Mouse (Mus musculus): ENCODE data around the gene Plekho1.
"Not testable (repeated sequence)": the region's sequence is repeated elsewhere in the genome, so short reads cannot be mapped to it uniquely, and the experiment has no call there.

The Plekho1 gene

DNA sequence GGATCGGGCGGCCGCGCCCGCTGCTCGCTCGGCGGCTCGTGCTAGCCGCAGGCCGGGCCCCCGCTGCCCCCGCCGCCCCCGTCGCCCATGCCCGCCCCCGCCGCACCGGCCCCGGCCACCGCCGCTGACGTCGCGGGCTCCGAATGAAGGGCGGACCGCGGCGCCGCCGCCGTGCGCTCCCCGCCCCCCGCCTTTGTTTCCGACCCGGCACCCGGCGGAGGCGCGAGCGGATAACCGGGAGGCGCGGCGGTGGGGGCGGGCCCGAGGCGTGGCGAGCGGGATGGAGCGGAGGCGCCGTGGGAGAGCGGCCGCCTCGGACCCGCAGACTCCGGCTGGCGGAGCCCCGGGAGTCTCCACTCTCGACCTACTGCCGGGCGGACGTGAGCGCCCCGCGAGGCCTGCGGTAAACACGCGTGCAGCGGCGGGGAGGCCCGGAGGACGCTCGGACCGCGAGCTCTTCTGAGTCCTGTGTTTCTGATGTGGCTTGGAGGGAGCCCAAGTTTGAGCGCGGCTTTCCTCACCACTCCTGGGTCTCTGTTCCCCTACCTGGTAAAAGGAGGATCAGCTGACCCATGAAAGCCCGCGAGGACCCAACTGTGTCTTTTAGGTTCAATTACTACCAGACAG, at the start of gene Plekho1:
TSS of gene Plekho1 (minus strand) at position 200 of the 627 bp plus-strand sequence.
- in situ Hi-C loops (cut with MseI, MboI) = no loop called here

DNA sequence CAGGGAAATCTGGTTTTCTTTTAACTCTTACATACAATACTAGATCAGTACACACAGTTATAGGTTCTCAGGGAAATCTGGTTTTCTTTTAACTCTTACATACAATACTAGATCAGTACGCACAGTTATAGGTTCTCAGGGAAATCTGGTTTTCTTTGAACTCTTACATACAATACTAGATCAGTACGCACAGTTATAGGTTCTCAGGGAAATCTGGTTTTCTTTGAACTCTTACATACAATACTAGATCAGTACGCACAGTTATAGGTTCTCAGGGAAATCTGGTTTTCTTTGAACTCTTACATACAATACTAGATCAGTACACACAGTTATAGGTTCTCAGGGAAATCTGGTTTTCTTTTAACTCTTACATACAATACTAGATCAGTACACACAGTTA, 48.8 kb upstream of the Plekho1 start:
- in situ Hi-C loops (cut with MseI, MboI) = not testable (repeated sequence)

DNA sequence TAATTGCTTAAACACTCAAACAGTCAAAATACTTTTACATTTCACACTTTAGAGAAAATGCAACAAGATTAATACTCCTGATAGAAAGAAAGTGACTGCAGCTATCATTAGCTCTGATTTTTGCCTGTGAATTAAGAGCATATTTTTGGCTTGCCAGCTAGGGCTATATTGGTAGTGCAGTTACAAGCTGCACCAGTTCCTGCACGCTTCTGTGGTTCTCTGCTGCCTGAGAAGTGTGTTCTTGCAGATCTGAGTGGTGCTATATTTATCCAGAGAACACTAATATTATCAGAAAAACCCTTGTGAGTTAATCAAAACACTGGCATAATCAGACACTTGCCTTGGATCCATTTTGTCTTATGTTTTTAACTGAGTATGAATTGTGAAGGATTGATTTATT, 47.3 kb upstream of the Plekho1 start:
- in situ Hi-C loops (cut with MseI, MboI) = no loop called here

DNA sequence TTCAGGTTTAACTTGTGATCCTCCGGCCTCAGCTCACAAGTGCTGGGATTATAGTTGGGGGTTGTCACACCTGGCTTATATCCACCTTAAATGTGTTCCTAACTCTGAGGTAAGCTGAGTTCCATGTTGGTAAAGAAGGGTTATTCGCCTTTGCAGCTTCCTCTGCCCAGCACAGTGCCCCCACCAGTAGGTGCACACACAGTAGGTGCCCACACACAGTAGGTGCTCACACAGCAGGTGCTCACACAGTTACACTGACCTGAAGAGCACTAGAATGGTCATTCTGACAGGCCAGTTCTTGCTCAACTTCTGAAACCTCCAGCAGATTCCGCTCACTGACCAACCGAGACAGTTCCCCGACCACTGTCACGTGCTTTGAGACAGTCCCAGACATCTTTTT, 45.3 kb upstream of the Plekho1 start:
- in situ Hi-C loops (cut with MseI, MboI) = no loop called here

DNA sequence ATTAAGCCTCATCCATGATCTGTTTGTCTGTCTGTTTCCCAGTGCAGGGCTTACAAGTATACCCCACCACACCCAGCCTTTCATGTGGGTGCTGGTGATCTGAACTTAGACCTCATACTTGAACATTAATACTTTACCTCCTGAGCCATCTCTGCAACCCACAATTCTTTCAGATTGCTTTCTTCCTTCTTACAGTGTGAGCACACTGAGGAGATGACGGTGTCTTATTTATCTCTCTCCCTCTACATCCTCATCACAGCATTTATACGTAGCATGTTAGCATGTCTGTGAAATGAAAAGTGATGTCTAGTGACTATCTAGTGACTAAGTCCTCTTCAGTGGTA, 44.8 kb upstream of the Plekho1 start:
- in situ Hi-C loops (cut with MseI, MboI) = no loop called here

DNA sequence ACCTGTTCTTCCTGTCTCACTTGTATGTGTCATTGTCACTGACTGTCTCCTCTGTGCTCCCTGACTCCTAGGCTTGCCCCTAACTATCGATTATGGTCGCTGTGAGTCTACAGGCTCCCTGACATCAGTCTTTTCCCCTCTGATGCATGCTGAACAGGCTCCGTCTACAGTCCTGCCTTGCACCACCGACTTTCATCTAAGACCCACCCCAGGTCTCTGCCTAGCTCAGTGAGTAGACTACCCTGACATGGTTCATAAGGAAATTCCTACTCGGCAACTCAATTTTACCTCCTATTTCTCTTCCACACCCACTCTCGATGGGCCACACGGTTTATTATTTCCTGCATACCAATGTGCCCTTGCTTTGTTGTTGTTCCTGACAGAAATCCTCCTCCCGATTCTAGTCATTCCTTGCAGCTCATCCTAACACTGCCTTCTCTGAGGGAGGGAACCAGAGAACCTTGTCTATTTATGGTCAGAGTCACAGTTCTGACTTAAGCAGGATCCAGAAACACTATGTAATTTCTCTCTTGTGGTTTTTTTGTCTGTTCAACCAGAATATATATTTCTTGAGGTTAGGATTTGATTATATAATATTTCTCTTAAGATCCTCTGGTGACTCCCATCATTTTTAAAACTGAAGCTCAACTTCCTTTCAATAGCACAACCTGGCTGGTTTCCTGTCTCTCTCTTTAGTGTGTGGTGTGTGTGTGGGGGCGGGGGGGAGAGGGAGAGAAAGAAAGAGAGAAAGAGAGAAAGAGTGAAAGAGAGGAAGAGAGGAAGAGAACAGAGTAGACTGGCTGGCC, 44.3 kb upstream of the Plekho1 start:
- in situ Hi-C loops (cut with MseI, MboI) = no loop called here

DNA sequence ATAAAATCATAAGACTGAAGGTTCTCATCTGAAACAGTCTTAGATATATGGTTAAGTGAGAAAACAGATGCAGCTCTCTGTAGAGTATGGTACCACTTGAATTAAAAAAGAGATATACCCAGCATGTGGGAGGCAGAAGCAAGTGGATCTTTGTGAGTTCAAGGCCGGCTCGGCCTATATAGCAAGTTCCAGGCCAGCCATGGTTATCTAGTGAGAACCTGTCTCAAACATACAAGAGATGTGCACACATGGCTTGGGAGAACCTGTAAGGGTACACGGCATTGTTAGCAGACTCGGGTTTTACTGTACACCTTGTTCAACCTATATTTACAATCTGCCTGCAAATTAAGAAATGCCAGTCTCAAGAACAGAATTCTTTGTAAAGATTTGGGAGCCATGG, 43.0 kb upstream of the Plekho1 start:
- in situ Hi-C loops (cut with MseI, MboI) = no loop called here

DNA sequence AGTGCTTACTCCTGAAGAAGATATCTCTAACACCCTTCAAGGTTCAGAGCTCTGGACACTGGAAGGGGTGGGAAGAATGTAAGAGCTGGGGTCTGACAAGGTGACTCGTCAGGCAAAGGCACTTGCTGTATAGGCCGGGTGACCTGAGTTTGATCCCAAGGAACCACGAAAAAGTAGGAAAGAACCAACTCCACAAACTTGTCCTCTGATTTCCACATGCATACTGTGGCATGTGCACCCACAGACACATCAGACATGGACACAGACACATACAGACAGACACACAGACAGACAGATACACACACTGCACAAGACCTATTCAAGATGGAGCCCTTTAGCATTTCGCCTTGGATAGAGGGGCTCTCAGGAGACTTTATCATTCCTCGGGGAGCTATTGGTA, 42.4 kb upstream of the Plekho1 start:
- in situ Hi-C loops (cut with MseI, MboI) = no loop called here

DNA sequence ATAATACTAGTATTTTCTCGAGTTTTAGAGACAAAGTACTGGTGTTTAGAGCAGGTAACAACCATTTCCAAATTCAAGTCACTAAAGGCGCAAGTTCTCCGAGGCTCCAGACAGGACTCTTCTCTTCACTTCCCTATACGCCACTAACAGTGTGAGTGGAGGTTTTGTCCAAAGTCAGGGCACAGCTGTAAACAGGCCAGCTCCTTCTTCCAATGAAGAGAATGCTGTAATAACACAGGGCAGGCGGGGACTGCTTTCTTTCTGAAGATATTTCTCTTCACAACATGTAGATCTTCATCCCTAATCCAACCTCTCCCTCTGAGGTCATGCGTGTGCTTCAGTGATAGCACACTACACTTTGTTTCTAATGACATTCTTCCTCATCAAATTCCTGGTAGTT, 41.0 kb upstream of the Plekho1 start:
- in situ Hi-C loops (cut with MseI, MboI) = no loop called here

DNA sequence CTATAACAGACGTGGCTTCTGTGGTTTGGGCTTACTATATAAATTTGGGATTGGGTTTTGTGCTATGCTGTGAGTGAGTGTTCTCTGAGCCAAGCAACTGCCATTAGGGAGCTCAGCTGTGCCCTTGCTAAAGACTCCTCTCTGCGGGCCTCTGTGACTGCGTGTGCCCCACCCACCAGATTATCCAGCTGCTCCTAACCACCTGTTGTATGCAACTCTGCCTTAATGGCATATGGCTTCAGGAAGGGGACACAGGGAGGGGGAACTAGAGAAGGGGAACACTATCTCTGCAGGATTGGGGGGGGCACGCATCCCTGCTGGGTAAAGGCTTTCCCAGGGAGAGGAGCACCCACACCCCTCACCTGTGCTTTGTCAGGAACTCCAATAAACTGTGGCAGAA, 37.2 kb upstream of the Plekho1 start:
- in situ Hi-C loops (cut with MseI, MboI) = no loop called here

DNA sequence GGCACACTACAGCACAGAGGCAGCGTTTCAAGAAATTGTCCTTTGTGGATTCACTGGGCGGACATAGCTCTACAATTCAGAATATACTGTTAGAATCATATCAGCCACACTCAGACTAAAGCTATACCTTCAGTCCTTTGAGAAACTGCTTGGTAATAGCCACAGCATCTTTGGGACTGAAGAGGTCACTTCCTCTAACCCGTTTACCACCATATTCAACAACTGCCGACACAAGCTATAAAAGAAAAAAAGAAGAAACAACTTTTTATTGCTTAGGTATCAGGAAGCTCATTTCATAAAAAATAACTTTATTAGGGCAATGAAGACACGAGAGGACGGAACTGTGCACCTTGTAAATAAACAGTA, 36.8 kb upstream of the Plekho1 start:
- in situ Hi-C loops (cut with MseI, MboI) = no loop called here

DNA sequence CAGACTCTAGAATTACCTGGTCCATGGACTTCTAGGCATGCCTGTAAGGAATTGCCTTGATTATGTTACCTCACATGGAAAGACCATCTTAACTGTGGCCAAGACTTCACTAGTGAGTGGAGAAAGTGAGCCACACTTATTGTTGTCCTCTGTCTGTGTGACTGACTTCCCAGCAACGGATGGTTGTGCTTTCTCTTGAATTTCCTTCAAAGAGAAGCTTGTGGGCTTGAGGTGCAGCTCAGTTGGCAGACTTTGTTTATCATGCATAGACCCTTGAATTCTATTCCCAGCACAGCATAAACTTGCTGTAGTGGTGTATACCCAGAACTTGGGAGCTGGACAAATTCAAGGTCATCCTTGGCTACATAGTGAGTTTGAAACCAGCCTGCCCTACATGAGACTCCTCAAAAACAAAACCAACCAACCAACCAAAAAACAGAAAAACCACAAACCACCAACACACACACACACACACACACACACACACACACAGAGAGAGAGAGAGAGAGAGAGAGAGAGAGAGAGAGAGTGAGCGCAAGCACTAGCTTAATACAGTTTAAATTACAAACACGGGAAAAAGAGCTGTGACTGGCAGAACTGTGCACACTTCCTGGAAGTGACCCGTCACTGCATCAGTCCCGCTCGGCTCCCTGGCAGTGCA, 36.3 kb upstream of the Plekho1 start:
- in situ Hi-C loops (cut with MseI, MboI) = no loop called here

DNA sequence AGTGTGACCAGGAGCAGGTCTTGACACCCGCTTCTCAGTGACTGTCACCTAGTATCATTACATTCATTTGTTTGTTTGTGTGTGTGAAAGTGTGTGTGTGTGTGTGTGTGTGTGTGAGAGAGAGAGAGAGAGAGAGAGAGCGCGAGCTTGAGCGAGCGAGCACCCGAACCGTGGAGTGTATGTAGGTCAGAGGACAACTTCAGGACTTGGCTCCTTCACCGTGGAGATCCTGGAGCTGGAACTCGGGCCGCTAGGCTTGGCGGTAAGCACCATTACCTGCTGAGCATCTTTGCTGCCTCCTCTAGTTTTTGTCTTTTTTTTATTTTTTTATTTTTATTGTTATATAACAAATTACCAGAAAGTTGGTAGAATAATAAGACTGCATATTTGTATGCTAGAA, 34.0 kb upstream of the Plekho1 start:
- in situ Hi-C loops (cut with MseI, MboI) = no loop called here

DNA sequence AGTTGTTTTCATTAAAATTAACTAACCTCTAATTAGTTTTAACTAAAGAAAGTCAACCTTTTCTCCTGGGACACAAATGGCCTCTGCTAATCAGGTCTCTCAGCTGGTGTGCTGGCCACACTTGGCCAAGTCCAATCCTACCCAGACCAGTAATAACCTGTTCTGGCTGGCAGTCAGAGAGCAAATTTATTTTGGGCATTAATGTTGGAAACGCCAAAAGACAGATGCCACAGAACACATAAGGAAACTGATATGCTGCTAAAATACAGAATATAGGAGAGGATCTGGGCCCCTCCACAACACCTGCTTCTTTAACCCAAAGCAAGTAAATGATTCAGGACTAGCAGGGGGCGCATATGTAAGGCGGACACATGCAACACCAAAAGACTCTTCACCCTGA, 33.5 kb upstream of the Plekho1 start:
- in situ Hi-C loops (cut with MseI, MboI) = no loop called here

DNA sequence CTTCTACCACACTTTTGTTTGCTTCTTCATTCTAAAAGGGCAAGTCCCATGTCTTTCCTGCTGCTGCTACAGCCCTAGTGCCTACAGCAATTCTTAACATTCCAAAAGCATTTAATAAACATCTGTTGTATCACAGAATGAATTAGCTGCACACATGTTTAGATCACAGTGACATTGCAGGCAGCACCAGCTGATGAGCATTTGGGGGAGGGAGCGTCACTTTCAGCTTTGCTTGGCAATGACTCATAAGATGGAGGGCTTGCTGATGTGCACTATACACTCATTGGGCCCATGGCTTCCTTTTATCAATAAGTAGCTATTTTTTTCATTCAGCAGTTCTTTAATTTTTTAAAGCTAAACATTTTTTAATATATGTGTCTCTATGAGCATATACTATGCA, 32.1 kb upstream of the Plekho1 start:
- in situ Hi-C loops (cut with MseI, MboI) = no loop called here

DNA sequence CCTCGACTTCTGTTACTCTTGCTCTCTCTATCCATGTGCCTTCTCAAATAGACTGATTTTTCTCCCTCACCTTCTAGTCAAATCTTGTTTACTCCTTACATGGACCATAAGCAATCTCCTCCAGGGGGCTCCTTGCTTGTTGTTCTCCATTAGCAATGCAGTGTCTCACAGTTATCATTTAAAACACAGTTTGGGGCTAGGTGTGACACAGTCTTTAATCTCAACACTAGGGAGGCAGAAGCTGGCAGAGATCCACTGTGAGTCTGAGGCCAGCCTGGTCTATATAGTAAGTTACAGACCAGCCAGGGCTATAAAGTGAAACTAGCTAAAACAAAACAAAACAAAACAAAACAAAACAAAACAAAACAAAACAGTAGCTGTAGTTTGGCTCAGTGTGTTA, 31.3 kb upstream of the Plekho1 start:
- in situ Hi-C loops (cut with MseI, MboI) = no loop called here

DNA sequence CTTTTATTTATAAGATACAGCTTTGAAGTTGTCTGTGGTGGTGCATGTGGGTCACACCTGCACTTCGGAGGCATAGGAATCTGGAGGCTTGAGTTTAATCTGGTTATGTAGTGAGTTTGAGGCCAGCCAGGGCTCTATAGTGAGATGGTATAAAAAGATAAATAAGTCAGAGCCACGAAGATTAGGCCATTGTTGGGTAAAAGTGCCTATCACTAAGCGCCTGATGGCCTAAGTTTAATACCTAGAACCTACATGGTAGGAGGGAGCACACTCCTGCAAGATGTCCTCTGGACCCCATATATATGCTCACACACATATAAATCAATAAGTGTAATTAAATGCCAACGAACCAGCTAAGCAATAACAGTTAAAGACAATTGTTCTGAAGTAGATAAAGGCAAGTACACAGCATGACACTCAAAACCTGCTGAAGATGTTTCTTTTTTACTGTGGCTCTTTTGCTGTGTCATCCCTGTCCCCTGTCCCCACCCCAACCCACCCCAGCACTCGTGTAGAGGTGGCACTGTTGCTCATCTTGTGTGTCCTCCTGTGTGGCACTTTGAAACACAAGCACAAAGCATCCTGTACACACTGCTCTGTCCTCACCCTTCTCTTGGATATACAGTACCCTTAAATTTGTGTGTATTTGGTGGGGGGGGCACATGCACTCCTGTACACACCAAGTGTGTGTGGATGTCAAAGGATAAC, 25.8 kb upstream of the Plekho1 start:
- in situ Hi-C loops (cut with MseI, MboI) = no loop called here

DNA sequence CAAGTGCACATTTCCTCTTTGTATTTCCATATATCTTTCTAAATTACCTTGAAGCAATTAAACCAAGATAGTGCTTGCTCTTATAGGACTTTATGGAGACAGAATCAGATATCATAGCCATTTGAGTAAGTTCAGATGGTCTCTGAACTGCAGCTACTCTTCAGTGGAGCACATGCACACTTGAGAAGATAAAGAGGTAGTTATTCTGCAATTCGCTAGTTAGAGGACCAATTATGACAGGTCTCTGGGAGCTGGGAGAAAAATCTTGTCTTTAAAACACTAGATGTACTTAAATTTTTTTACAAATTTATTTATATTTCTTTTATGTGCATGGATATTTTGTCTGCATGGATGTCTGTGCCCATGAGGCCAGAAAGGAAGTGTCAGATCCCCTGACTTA, 24.9 kb upstream of the Plekho1 start:
- in situ Hi-C loops (cut with MseI, MboI) = no loop called here

DNA sequence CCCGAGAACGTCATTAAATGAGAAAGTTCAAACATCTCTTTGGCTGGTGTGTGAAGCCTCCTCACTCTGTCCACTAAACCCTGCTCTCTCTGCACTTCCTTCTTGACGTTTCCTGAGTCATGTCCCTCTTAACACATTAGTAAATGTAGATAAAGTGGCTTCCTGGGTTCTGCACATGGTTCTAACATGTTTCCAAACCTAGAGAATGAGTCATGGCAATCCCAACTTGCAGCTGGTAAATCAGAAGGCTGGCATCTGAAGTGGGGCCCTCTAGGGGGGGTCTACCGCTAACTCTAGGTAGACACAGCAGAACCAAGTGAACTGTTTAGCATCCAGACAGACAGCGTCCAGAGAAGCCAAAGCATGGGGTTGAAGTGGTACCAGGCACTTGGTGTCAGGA, 21.7 kb upstream of the Plekho1 start:
- in situ Hi-C loops (cut with MseI, MboI) = no loop called here

DNA sequence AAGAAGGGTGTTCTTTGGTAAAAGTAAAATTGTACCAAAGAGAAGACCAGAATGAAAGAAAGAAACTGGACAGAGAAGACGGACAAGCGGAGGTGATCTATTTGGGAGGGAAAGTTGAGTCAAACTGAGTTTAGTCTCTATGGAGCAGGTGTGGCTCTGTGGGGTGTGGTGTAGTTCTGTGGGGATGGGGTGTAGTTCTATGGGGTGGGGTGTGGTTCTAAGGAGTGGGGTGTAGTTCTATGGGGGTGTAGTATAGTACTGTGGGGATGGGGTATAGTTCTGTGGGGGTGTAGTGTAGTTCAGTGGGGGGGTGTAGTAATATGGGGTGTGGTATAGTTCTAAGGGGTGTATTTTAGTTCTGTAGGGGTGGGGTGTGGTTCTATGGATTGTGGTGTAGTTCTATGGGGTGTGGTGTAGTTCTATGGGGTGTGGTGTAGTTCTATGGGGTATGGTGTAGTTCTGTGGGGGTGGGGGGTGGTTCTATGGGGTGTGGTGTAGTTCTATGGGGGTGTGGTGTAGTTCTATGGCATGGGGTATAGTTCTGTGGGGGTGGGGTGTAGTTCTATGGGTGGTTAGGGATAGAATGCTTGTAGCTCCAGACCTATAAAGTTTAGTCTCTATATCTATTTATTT, 20.6 kb upstream of the Plekho1 start:
- in situ Hi-C loops (cut with MseI, MboI) = no loop called here

DNA sequence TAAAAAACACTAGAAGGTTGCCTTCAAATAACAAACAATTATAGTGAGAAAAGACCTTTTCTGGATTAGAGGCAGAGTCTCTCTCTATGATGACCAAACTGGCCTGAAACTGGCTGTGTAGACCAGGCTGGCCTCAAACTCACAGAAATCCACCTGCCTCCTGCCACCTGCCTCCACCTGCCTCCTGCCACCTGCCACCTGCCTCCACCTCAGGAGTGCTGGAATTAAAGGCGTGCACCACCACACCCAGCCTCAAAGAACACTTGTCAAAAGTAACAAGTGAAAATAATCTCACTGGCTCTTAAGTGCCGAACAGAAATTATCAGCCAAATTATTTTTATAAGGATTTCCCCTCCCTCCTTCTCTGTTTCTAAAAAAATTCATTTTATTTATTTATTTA, 19.9 kb upstream of the Plekho1 start:
- in situ Hi-C loops (cut with MseI, MboI) = no loop called here

DNA sequence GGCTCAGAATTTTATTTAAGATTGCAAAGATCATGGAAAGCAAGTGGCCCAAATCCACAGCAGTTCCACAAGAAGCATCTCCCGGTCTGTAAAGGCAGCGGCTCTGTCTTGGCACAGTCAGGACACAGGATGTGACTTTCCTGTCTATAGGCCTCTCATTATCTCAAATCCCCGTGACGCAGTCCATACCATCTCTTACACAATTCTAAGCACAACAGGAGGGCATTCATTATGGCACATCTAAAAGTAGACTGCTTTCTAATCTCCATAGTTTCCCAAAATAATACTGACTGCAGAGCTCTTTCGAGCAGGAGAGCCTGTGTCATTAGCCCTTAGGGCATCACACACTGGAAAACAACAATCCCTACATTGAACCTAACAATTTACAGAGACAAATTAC, 17.0 kb upstream of the Plekho1 start:
- in situ Hi-C loops (cut with MseI, MboI) = no loop called here
